Comparison of ENCODE assay signal across 13 mouse cellular contexts in genomic region chr15:25910495-25910865, GRCm38 (mm10).
DNase-seq lines count a peak whose midpoint lies in the region; ATAC-seq and TF ChIP-seq lines count a peak whose summit lies in the region.
"Had no signal": no experiment of that assay in that cellular context is flagged by ENCODE, and none has a peak within 500 bp of the region (broad histone marks: within the 10 kb centered on the region; RNA-seq: fewer than 3 reads in every experiment).

No protein-coding gene starts in this region.

- no peaks in the 10 kb centered on the region for H3K9me3 ChIP-seq in heart, embryonic 12.5 days (replicated peaks)
- H3K9me3 ChIP-seq in liver, embryonic 15.5 days (replicated peaks) = no peaks in the 10 kb centered on the region
- H3K9me3 ChIP-seq in limb, embryonic 10.5 days (replicated peaks) = no peaks in the 10 kb centered on the region
- H3K9me3 ChIP-seq: embryonic facial prominence, embryonic 13.5 days; hindbrain, embryonic 13.5 days; limb, embryonic 12.5 days had no signal

- peak overlapping the region; percentile 80 for H3K27ac ChIP-seq in heart, embryonic 12.5 days (ENCODE audit: poor library complexity, severe bottlenecking)
- peak overlapping the region; percentile 68 for H3K27ac ChIP-seq in thymus, adult 2 months (ENCODE audit: control insufficient read depth, insufficient read depth, low read length)
- H3K27ac ChIP-seq in liver, embryonic 15.5 days (replicated peaks) = peak overlapping the region; percentile 56; the same call in 1 of the 2 replicates
- H3K27ac ChIP-seq in limb, embryonic 10.5 days = no peak overlapping the region
- H3K27ac ChIP-seq: embryonic facial prominence, embryonic 13.5 days; hindbrain, embryonic 13.5 days; limb, embryonic 12.5 days had no signal

- H3K4me2 ChIP-seq in heart, embryonic 12.5 days = peak overlapping the region; percentile 7
- H3K4me2 ChIP-seq in liver, embryonic 15.5 days = no peak overlapping the region
- H3K4me2 ChIP-seq: embryonic facial prominence, embryonic 13.5 days; hindbrain, embryonic 13.5 days; limb, embryonic 12.5 days had no signal

- no peaks in the 10 kb centered on the region for H3K36me3 ChIP-seq in heart, embryonic 12.5 days
- no peaks in the 10 kb centered on the region for H3K36me3 ChIP-seq in thymus, adult 2 months (ENCODE audit: control insufficient read depth, insufficient read depth, low read length)
- no peaks in the 10 kb centered on the region for H3K36me3 ChIP-seq in liver, embryonic 15.5 days (replicated peaks)
- H3K36me3 ChIP-seq in limb, embryonic 10.5 days = no peaks in the 10 kb centered on the region
- H3K36me3 ChIP-seq: embryonic facial prominence, embryonic 13.5 days; hindbrain, embryonic 13.5 days; limb, embryonic 12.5 days had no signal

- no peak overlapping the region for H3K9ac ChIP-seq in heart, embryonic 12.5 days
- no peak overlapping the region for H3K9ac ChIP-seq in liver, embryonic 15.5 days
- H3K9ac ChIP-seq: embryonic facial prominence, embryonic 13.5 days; hindbrain, embryonic 13.5 days; limb, embryonic 12.5 days had no signal

- no peak for TF ChIP-seq CTCF in thymus, adult 2 months (IDR thresholded peaks at IDR 0.05; ENCODE audit: borderline replicate concordance, control insufficient read depth, extremely low read depth, insufficient read depth, low read length, poor library complexity)

- H3K27me3 ChIP-seq in heart, embryonic 12.5 days (replicated peaks) = no peaks in the 10 kb centered on the region
- H3K27me3 ChIP-seq in thymus, adult 2 months (ENCODE audit: control insufficient read depth, insufficient read depth, low read length) = no peaks in the 10 kb centered on the region
- no peaks in the 10 kb centered on the region for H3K27me3 ChIP-seq in liver, embryonic 15.5 days
- H3K27me3 ChIP-seq in limb, embryonic 10.5 days (ENCODE audit: low read depth, poor library complexity, severe bottlenecking) = no peaks in the 10 kb centered on the region
- H3K27me3 ChIP-seq: embryonic facial prominence, embryonic 13.5 days; hindbrain, embryonic 13.5 days; limb, embryonic 12.5 days had no signal

- ATAC-seq in heart, embryonic 12.5 days (ENCODE audit: insufficient number of reproducible peaks, low FRiP score) = no peak
- ATAC-seq in liver, embryonic 15.5 days (ENCODE audit: insufficient read depth) = no peak
- ATAC-seq in erythroblast, adult 5-6 weeks (replicated peaks; ENCODE audit: low FRiP score, poor library complexity, severe bottlenecking) = no peak

- H3K4me1 ChIP-seq in heart, embryonic 12.5 days (replicated peaks) = peaks cover 47% of the 10 kb centered on the region
- peaks cover 14% of the 10 kb centered on the region for H3K4me1 ChIP-seq in thymus, adult 2 months (replicated peaks; ENCODE audit: control insufficient read depth, insufficient read depth, low read length)
- H3K4me1 ChIP-seq in liver, embryonic 15.5 days (replicated peaks) = peaks cover 21% of the 10 kb centered on the region; the same call in 1 of the 2 replicates
- H3K4me1 ChIP-seq in limb, embryonic 10.5 days = peaks cover 14% of the 10 kb centered on the region

- no peak for TF ChIP-seq POLR2A in thymus, adult 2 months (IDR thresholded peaks at IDR 0.05; ENCODE audit: control insufficient read depth, extremely low read depth, insufficient read depth, low read length, poor library complexity)

- 13% methylated on average over 1 of the region's 1 CpGs for WGBS in heart, embryonic 12.5 days
- WGBS in thymus, adult 2 months = 0% methylated on average over 1 of the region's 1 CpGs
- 10% methylated on average over 1 of the region's 1 CpGs for WGBS in liver, embryonic 15.5 days (ENCODE audit: insufficient replicate concordance)
- 45% methylated on average over 1 of the region's 1 CpGs for WGBS in limb, embryonic 10.5 days

- no peak for DNase-seq in heart, postnatal 36 days
- no peak for DNase-seq in thymus, adult 2 months
- no peak for DNase-seq in thymus, postnatal 14 days
- DNase-seq in right cerebral cortex, adult 18-20 months = no peak
- no peak for DNase-seq in limb, embryonic 10.5 days (ENCODE audit: low spot score)
- DNase-seq: cerebellum, adult 9-10 months; kidney, adult 9 months had no signal

- intact Hi-C loops in heart, postnatal 36 days (cut with DNase I) = no loop called here

- H3K4me3 ChIP-seq in heart, embryonic 12.5 days = no peak overlapping the region
- H3K4me3 ChIP-seq in thymus, adult 2 months (ENCODE audit: control insufficient read depth, insufficient read depth, low read length) = no peak overlapping the region
- no peak overlapping the region for H3K4me3 ChIP-seq in liver, embryonic 15.5 days (replicated peaks)
- H3K4me3 ChIP-seq in limb, embryonic 10.5 days = no peak overlapping the region
- H3K4me3 ChIP-seq: embryonic facial prominence, embryonic 13.5 days; hindbrain, embryonic 13.5 days; limb, embryonic 12.5 days had no signal
